Mouse (Mus musculus) granulocyte monocyte progenitor cell, adult 5-6 weeks (primary cell): ENCODE measurements around the gene Ddx54. TPM values are rescaled to one million over a fixed set of nuclear protein-coding genes. Genes with fewer than 3 reads are reported as not detected.

ENCODE experiments used
- ATAC-seq: replicated peaks from 2 replicates; pipeline ENCODE4 v1.8.0; 2016; ENCODE audit warnings: mild to moderate bottlenecking, moderate TSS enrichment, inconsistent platforms; ENCODE audit not compliant: poor library complexity, severe bottlenecking
- total RNA-seq, 2 experiments: library from RNA; stranded (forward) in 1 of 2; stranded (reverse) in 1 of 2; fragments of 200-712, 200-1000 nt in 1 of 2; fragments of >200 nt in 1 of 2; fragmentation: Nextera tagmentation in 1 of 2; gene quantifications; 2 replicates each; pipeline ENCODE4 v1.2.3; 2014 to 2017

Ddx54 gene
- total RNA-seq (2014; fragmentation: Nextera tagmentation) (21.5 and 27.9 TPM in 2 replicates), total RNA-seq (2017) (33.1 and 38.7 TPM in 2 replicates)

- ATAC-seq = peak; percentile 77
These were observed at the start of gene Ddx54, which contains the start of gene Rita1 for GRCm38 (mm10) chr5:120612442-120612821. TSS of gene Ddx54 (plus strand) at chr5:120612739. TSS of gene Rita1 (minus strand) at chr5:120612589.

- no peak for ATAC-seq
These were observed 49.3 kb upstream of the Ddx54 start for GRCm38 (mm10) chr5:120562956-120563913.

GRCm38 (mm10) chr5:120563914-120564311 lies 48.6 kb upstream of the Ddx54 start:
- ATAC-seq = no peak

GRCm38 (mm10) chr5:120565171-120565905 lies 47.2 kb upstream of the Ddx54 start:
- ATAC-seq = no peak

GRCm38 (mm10) chr5:120566101-120566500 lies 46.4 kb upstream of the Ddx54 start:
- ATAC-seq = no peak

- no peak for ATAC-seq
These were observed 45.8 kb upstream of the Ddx54 start for GRCm38 (mm10) chr5:120566681-120567252.

- ATAC-seq = no peak
These were observed 45.3 kb upstream of the Ddx54 start for GRCm38 (mm10) chr5:120567253-120567701.

GRCm38 (mm10) chr5:120567761-120568211 lies 44.8 kb upstream of the Ddx54 start:
- no peak for ATAC-seq

GRCm38 (mm10) chr5:120568336-120568768 lies 44.2 kb upstream of the Ddx54 start:
- no peak for ATAC-seq

GRCm38 (mm10) chr5:120568964-120569363 lies 43.6 kb upstream of the Ddx54 start:
- ATAC-seq = no peak

- no peak; the same call in 1 of the 2 replicates for ATAC-seq
These were observed 42.7 kb upstream of the Ddx54 start for GRCm38 (mm10) chr5:120569791-120570190.

GRCm38 (mm10) chr5:120570289-120570897 lies 42.1 kb upstream of the Ddx54 start:
- peak; percentile 91 for ATAC-seq

- no peak for ATAC-seq
These were observed 41.3 kb upstream of the Ddx54 start for GRCm38 (mm10) chr5:120571056-120571740.

- no peak for ATAC-seq
These were observed 38.0 kb upstream of the Ddx54 start for GRCm38 (mm10) chr5:120574469-120575063.

GRCm38 (mm10) chr5:120576781-120577301 lies 35.7 kb upstream of the Ddx54 start:
- ATAC-seq = peak; percentile 53

- 0 out of 2 replicates have a peak, but pooled peaks have one; percentile 18 for ATAC-seq
These were observed 34.6 kb upstream of the Ddx54 start for GRCm38 (mm10) chr5:120577935-120578441.

GRCm38 (mm10) chr5:120578504-120579081 lies 33.9 kb upstream of the Ddx54 start:
- ATAC-seq = peak; percentile 77

- peak; percentile 47 for ATAC-seq
These were observed 33.2 kb upstream of the Ddx54 start for GRCm38 (mm10) chr5:120579211-120579897.
